Mouse (Mus musculus): ENCODE results near the gene Slfn1.

- TF ChIP-seq POLR2A (IDR thresholded peaks at IDR 0.05; ENCODE audit: borderline replicate concordance, extremely low read depth, low read depth, low read length), result no peak
- TF ChIP-seq CTCF (IDR thresholded peaks at IDR 0.05; ENCODE audit: insufficient read depth, low read length), result no peak
Observed at GRCm38 (mm10) chr11:83082741-83083473, 33.7 kb upstream of the Slfn1 start.
